Mouse (Mus musculus): Measurements from ENCODE around the gene Gm27027. TPM values are rescaled to one million over a fixed set of nuclear protein-coding genes. Genes with fewer than 3 reads are reported as not detected.

Gene Gm27027
- not detected in 2 replicates for polyA plus RNA-seq (2011; ENCODE audit: insufficient read depth, insufficient read length, low read depth, missing spikeins)

- H3K9ac ChIP-seq (ENCODE audit: low read depth, poor library complexity, severe bottlenecking): no peak within 1 kb of the TSS
- TF ChIP-seq POLR2A (IDR thresholded peaks at IDR 0.05; ENCODE audit: insufficient read depth, low read length) (no peak), CTCF (IDR thresholded peaks at IDR 0.05; ENCODE audit: low read depth, low read length) (no peak), EP300 (IDR thresholded peaks at IDR 0.05; ENCODE audit: insufficient read depth, low read depth, low read length) (no peak)
- H3K9me3 ChIP-seq (replicated peaks; ENCODE audit: control insufficient read depth, insufficient read depth, low read length, poor library complexity, severe bottlenecking): no peaks in the 10 kb centered on the region
- H3K27ac ChIP-seq (ENCODE audit: insufficient read depth, low read length): no peak within 1 kb of the TSS
- H3K4me1 ChIP-seq (ENCODE audit: control insufficient read depth, insufficient read depth, low read length): no peaks in the 10 kb centered on the region
- no peaks in the 10 kb centered on the region for H3K27me3 ChIP-seq (ENCODE audit: control insufficient read depth, insufficient read depth, low read length, poor library complexity, severe bottlenecking)
- peaks cover 34% of the 10 kb centered on the region for H3K36me3 ChIP-seq (ENCODE audit: control insufficient read depth, insufficient read depth, low read length, poor library complexity, severe bottlenecking)
- no peak within 1 kb of the TSS for H3K4me3 ChIP-seq (ENCODE audit: low read depth, low read length)
Observed at GRCm38 (mm10) chr2:93996254-93996653, at the start of gene Gm27027. TSS of gene Gm27027 (minus strand) at chr2:93996354.

- peaks cover 4% of the 10 kb centered on the region for H3K36me3 ChIP-seq (ENCODE audit: control insufficient read depth, insufficient read depth, low read length, poor library complexity, severe bottlenecking)
- TF ChIP-seq EP300 (IDR thresholded peaks at IDR 0.05; ENCODE audit: insufficient read depth, low read depth, low read length) (no peak), CTCF (IDR thresholded peaks at IDR 0.05; ENCODE audit: low read depth, low read length) (no peak), POLR2A (IDR thresholded peaks at IDR 0.05; ENCODE audit: insufficient read depth, low read length) (no peak)
- peaks cover 5% of the 10 kb centered on the region for H3K4me1 ChIP-seq (ENCODE audit: control insufficient read depth, insufficient read depth, low read length)
Observed at GRCm38 (mm10) chr2:94045411-94046090, 49.4 kb upstream of the Gm27027 start.

GRCm38 (mm10) chr2:94044174-94044573 is 48.0 kb upstream of the Gm27027 start:
- no peaks in the 10 kb centered on the region for H3K27me3 ChIP-seq (ENCODE audit: control insufficient read depth, insufficient read depth, low read length, poor library complexity, severe bottlenecking)
- no peaks in the 10 kb centered on the region for H3K9me3 ChIP-seq (replicated peaks; ENCODE audit: control insufficient read depth, insufficient read depth, low read length, poor library complexity, severe bottlenecking)
- peaks cover 4% of the 10 kb centered on the region for H3K36me3 ChIP-seq (ENCODE audit: control insufficient read depth, insufficient read depth, low read length, poor library complexity, severe bottlenecking)
- H3K9ac ChIP-seq (ENCODE audit: low read depth, poor library complexity, severe bottlenecking): no peak overlapping the region
- no peak for TF ChIP-seq POLR2A (IDR thresholded peaks at IDR 0.05; ENCODE audit: insufficient read depth, low read length)
- TF ChIP-seq CTCF (IDR thresholded peaks at IDR 0.05; ENCODE audit: low read depth, low read length): no peak
- TF ChIP-seq EP300 (IDR thresholded peaks at IDR 0.05; ENCODE audit: insufficient read depth, low read depth, low read length): no peak
- no peak overlapping the region for H3K4me3 ChIP-seq (ENCODE audit: low read depth, low read length)
- no peak overlapping the region for H3K27ac ChIP-seq (ENCODE audit: insufficient read depth, low read length)
- peaks cover 5% of the 10 kb centered on the region for H3K4me1 ChIP-seq (ENCODE audit: control insufficient read depth, insufficient read depth, low read length)

More at GRCm38 (mm10) chr2:94045411-94046090, 49.4 kb upstream of the Gm27027 start:
- H3K4me3 ChIP-seq (ENCODE audit: low read depth, low read length): no peak overlapping the region
- no peak overlapping the region for H3K27ac ChIP-seq (ENCODE audit: insufficient read depth, low read length)
- no peaks in the 10 kb centered on the region for H3K27me3 ChIP-seq (ENCODE audit: control insufficient read depth, insufficient read depth, low read length, poor library complexity, severe bottlenecking)
- no peaks in the 10 kb centered on the region for H3K9me3 ChIP-seq (replicated peaks; ENCODE audit: control insufficient read depth, insufficient read depth, low read length, poor library complexity, severe bottlenecking)
- no peak overlapping the region for H3K9ac ChIP-seq (ENCODE audit: low read depth, poor library complexity, severe bottlenecking)

- H3K9me3 ChIP-seq (replicated peaks; ENCODE audit: control insufficient read depth, insufficient read depth, low read length, poor library complexity, severe bottlenecking): no peaks in the 10 kb centered on the region
- TF ChIP-seq EP300 (IDR thresholded peaks at IDR 0.05; ENCODE audit: insufficient read depth, low read depth, low read length) (no peak), POLR2A (IDR thresholded peaks at IDR 0.05; ENCODE audit: insufficient read depth, low read length) (no peak), CTCF (IDR thresholded peaks at IDR 0.05; ENCODE audit: low read depth, low read length) (no peak)
- H3K27me3 ChIP-seq (ENCODE audit: control insufficient read depth, insufficient read depth, low read length, poor library complexity, severe bottlenecking): no peaks in the 10 kb centered on the region
- H3K4me3 ChIP-seq (ENCODE audit: low read depth, low read length): no peak overlapping the region
- H3K9ac ChIP-seq (ENCODE audit: low read depth, poor library complexity, severe bottlenecking): no peak overlapping the region
- H3K36me3 ChIP-seq (ENCODE audit: control insufficient read depth, insufficient read depth, low read length, poor library complexity, severe bottlenecking): peaks cover 4% of the 10 kb centered on the region
- no peak overlapping the region for H3K27ac ChIP-seq (ENCODE audit: insufficient read depth, low read length)
- peaks cover 5% of the 10 kb centered on the region for H3K4me1 ChIP-seq (ENCODE audit: control insufficient read depth, insufficient read depth, low read length)
Observed at GRCm38 (mm10) chr2:94043662-94044061, 47.5 kb upstream of the Gm27027 start.

GRCm38 (mm10) chr2:94042461-94042860 is 46.3 kb upstream of the Gm27027 start:
- H3K9ac ChIP-seq (ENCODE audit: low read depth, poor library complexity, severe bottlenecking): no peak overlapping the region
- no peaks in the 10 kb centered on the region for H3K9me3 ChIP-seq (replicated peaks; ENCODE audit: control insufficient read depth, insufficient read depth, low read length, poor library complexity, severe bottlenecking)
- peaks cover 7% of the 10 kb centered on the region for H3K36me3 ChIP-seq (ENCODE audit: control insufficient read depth, insufficient read depth, low read length, poor library complexity, severe bottlenecking)
- no peaks in the 10 kb centered on the region for H3K27me3 ChIP-seq (ENCODE audit: control insufficient read depth, insufficient read depth, low read length, poor library complexity, severe bottlenecking)
- no peak overlapping the region for H3K4me3 ChIP-seq (ENCODE audit: low read depth, low read length)
- TF ChIP-seq POLR2A (IDR thresholded peaks at IDR 0.05; ENCODE audit: insufficient read depth, low read length): no peak
- no peak for TF ChIP-seq EP300 (IDR thresholded peaks at IDR 0.05; ENCODE audit: insufficient read depth, low read depth, low read length)
- no peak for TF ChIP-seq CTCF (IDR thresholded peaks at IDR 0.05; ENCODE audit: low read depth, low read length)
- peaks cover 5% of the 10 kb centered on the region for H3K4me1 ChIP-seq (ENCODE audit: control insufficient read depth, insufficient read depth, low read length)
- peak overlapping the region; percentile 28; the same call in 1 of the 2 replicates for H3K27ac ChIP-seq (ENCODE audit: insufficient read depth, low read length)

- Histone ChIP-seq H3K27ac (ENCODE audit: insufficient read depth, low read length) (peak overlapping the region; percentile 79), H3K4me1 (ENCODE audit: control insufficient read depth, insufficient read depth, low read length) (peaks cover 5% of the 10 kb centered on the region)
Observed at GRCm38 (mm10) chr2:94040391-94041125, 44.4 kb upstream of the Gm27027 start.

More at GRCm38 (mm10) chr2:94040391-94041125, 44.4 kb upstream of the Gm27027 start:
- Histone ChIP-seq H3K4me3 (ENCODE audit: low read depth, low read length) (no peak overlapping the region), H3K36me3 (ENCODE audit: control insufficient read depth, insufficient read depth, low read length, poor library complexity, severe bottlenecking) (peaks cover 7% of the 10 kb centered on the region), H3K9me3 (replicated peaks; ENCODE audit: control insufficient read depth, insufficient read depth, low read length, poor library complexity, severe bottlenecking) (no peaks in the 10 kb centered on the region), H3K27me3 (ENCODE audit: control insufficient read depth, insufficient read depth, low read length, poor library complexity, severe bottlenecking) (no peaks in the 10 kb centered on the region), H3K9ac (ENCODE audit: low read depth, poor library complexity, severe bottlenecking) (no peak overlapping the region)
- TF ChIP-seq POLR2A (IDR thresholded peaks at IDR 0.05; ENCODE audit: insufficient read depth, low read length) (no peak), CTCF (IDR thresholded peaks at IDR 0.05; ENCODE audit: low read depth, low read length) (no peak), EP300 (IDR thresholded peaks at IDR 0.05; ENCODE audit: insufficient read depth, low read depth, low read length) (peak; percentile 42; the same call in 1 of the 2 replicates)
